Mouse (Mus musculus) MEL (cell line): ENCODE results near the gene Pum1.

Experiments used
- CTCF ChIP-seq, 3 experiments: IDR thresholded peaks in 2 of 3; conservative IDR thresholded peaks in 1 of 3; 2 replicates each; pipeline ENCODE4 v1.5.1; 2011 to 2012; ENCODE audit warnings: low read length in 3 of 3, low read depth in 2 of 3, mild to moderate bottlenecking in 2 of 3, improper control_type of control experiment in 1 of 3, inconsistent platforms in 1 of 3, mixed read lengths in 1 of 3, moderate library complexity in 1 of 3; ENCODE audit not compliant: control insufficient read depth in 1 of 3, insufficient read depth in 1 of 3, poor library complexity in 1 of 3, severe bottlenecking in 1 of 3
- EP300 ChIP-seq, 2 experiments: IDR thresholded peaks; 2 replicates each; pipeline ENCODE4 v1.6.1; 2011; ENCODE audit warnings: improper control_type of control experiment in 2 of 2, low read length in 2 of 2, low read depth in 1 of 2, mild to moderate bottlenecking in 1 of 2
- GABPA ChIP-seq: IDR thresholded peaks from 2 replicates; pipeline ENCODE4 v1.6.1; 2012; ENCODE audit warnings: low read depth, mild to moderate bottlenecking, inconsistent platforms, low read length, improper control_type of control experiment, moderate library complexity
- MAFK ChIP-seq: IDR thresholded peaks from 2 replicates; pipeline ENCODE4 v1.6.1; 2011; ENCODE audit warnings: low read depth, mild to moderate bottlenecking, low read length, improper control_type of control experiment, borderline replicate concordance
- MAX ChIP-seq: IDR thresholded peaks from 2 replicates; pipeline ENCODE4 v1.6.1; 2011; ENCODE audit warnings: low read length, improper control_type of control experiment
- MXI1 ChIP-seq: IDR thresholded peaks from 2 replicates; pipeline ENCODE4 v1.6.1; 2011; ENCODE audit warnings: mild to moderate bottlenecking, low read depth, low read length, improper control_type of control experiment
- POLR2A ChIP-seq, 2 experiments: IDR thresholded peaks; 2 replicates each; pipeline ENCODE4 v1.6.1; 2011 to 2012; ENCODE audit warnings: low read length in 2 of 2, mild to moderate bottlenecking in 2 of 2, control low read depth in 1 of 2, improper control_type of control experiment in 1 of 2, low read depth in 1 of 2, moderate library complexity in 1 of 2; ENCODE audit not compliant: control insufficient read depth in 1 of 2, insufficient read depth in 1 of 2, poor library complexity in 1 of 2
- SIN3A ChIP-seq: IDR thresholded peaks from 2 replicates; pipeline ENCODE4 v1.6.1; 2012; ENCODE audit warnings: low read length, improper control_type of control experiment, inconsistent platforms
- SMC3 ChIP-seq: IDR thresholded peaks from 2 replicates; pipeline ENCODE4 v1.6.1; 2011; ENCODE audit warnings: low read depth, low read length, improper control_type of control experiment
- TAL1 ChIP-seq: IDR thresholded peaks from 2 replicates; pipeline ENCODE4 v1.6.1; 2012; ENCODE audit warnings: mild to moderate bottlenecking, inconsistent platforms, low read length, moderate library complexity, mixed read lengths
- USF2 ChIP-seq, 2 experiments: IDR thresholded peaks; 2 replicates each; pipeline ENCODE4 v1.6.1; 2011 to 2012; ENCODE audit warnings: improper control_type of control experiment in 2 of 2, low read length in 2 of 2, borderline replicate concordance in 1 of 2, inconsistent platforms in 1 of 2, low read depth in 1 of 2, mild to moderate bottlenecking in 1 of 2; ENCODE audit not compliant: insufficient read depth in 1 of 2
- ZNF384 ChIP-seq: IDR thresholded peaks from 2 replicates; pipeline ENCODE4 v1.6.1; 2012; ENCODE audit warnings: low read depth, mild to moderate bottlenecking, inconsistent platforms, low read length, improper control_type of control experiment

GRCm38 (mm10) chr4:130779037-130779436, 115.9 kb downstream of the Pum1 start:
- TF ChIP-seq MAX (no peak), USF2 (IDR thresholded peaks at IDR 0.05; ENCODE audit: borderline replicate concordance in 1 of 2, insufficient read depth in 1 of 2, low read depth in 1 of 2, low read length in 2 of 2) (no peak), POLR2A (IDR thresholded peaks at IDR 0.05; ENCODE audit: control insufficient read depth in 1 of 2, insufficient read depth in 1 of 2, low read depth in 1 of 2, low read length in 2 of 2, poor library complexity in 1 of 2) (no peak), SIN3A (no peak), CTCF (IDR thresholded peaks at IDR 0.05 in 2 of 3, conservative IDR thresholded peaks at IDR 0.05 in 1 of 3; ENCODE audit: control insufficient read depth in 1 of 3, insufficient read depth in 1 of 3, low read depth in 2 of 3, low read length in 3 of 3, poor library complexity in 1 of 3, severe bottlenecking in 1 of 3) (no peak), MAFK (no peak), TAL1 (no peak), SMC3 (no peak), MXI1 (no peak), ZNF384 (no peak), GABPA (no peak), EP300 (IDR thresholded peaks at IDR 0.05; ENCODE audit: low read depth in 1 of 2, low read length in 2 of 2) (no peak)
